Mouse (Mus musculus) kidney, postnatal 4 days (tissue): ENCODE results near the gene 1700012A03Rik.

Experiments
- DNase-seq, 2 experiments: peaks; one replicate each; pipeline ENCODE4 v3.0.0; 2021; ENCODE audit warnings: mixed read lengths in 2 of 2

Gene 1700012A03Rik

DNA sequence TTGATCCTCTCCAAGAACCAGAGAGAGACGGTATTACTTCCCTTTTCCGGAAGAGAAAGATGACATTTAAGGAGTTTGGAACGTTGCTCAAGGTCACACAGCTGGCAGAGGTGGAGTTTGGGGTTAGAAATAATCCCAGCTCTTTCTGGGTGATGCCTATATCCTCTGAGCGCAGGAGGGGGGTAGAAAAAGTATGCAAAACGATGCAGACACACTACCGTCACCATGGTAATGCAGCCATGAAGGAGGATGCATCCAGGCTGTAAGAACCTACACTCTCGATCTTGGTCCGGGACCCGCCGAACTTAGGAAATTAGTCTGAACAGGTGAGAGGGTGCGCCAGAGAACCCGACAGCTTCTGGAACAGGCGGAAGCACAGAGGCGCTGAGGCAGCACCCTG is 43.3 kb downstream of the 1700012A03Rik start:
- no peak for DNase-seq

DNA sequence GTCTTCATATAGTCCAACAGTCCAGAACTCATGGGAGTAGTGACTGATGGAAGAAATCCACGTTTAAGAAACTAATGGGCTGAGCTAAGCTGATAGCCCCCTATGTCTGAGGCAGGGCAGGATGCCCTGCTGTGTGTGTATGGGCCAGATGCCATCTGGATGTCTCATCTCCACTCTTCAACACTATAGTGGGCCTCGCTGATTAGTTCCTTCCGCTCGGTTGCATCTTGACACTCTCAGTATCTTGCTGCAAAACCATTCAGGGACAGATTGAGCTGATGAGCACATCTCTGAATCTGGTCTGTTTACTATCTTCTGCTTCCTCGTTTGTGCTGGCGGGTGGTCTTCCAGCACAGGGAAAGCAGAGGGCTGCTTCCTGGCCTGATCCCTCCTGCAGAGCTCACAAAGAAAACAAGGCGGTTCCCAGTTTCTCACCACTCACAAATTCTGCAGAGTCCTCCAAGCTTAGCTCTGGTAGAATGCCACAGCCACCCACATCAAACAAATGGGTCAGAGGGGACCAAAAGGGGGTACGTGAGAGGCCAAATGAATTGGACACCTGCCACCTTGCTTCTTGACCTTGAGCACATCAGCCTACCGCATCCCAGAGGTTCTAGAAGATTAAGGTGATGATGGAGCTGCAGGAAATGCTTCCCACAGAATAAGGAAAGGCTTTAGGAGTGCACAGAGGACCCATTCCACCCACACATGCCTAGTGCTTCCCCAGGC is 55.7 kb downstream of the 1700012A03Rik start:
- no peak for DNase-seq
